Mouse (Mus musculus): Measurements from ENCODE around the gene Vav1. TPM values are rescaled to one million over a fixed set of nuclear protein-coding genes. Genes with fewer than 3 reads are reported as not detected.

The Vav1 gene
- polyA plus RNA-seq, 1 experiment from 2014 or later, result 14.2 TPM

GRCm38 (mm10) chr17:57258191-57258590 lies 20.7 kb upstream of the Vav1 start:
- no peak overlapping the region for H3K9ac ChIP-seq
- H3K4me2 ChIP-seq, result no peak overlapping the region
- no peaks in the 10 kb centered on the region for H3K27me3 ChIP-seq (replicated peaks)
- no peak for ATAC-seq
- H3K9me3 ChIP-seq (replicated peaks), result no peaks in the 10 kb centered on the region
- no peak overlapping the region for H3K4me3 ChIP-seq
- peaks cover 77% of the 10 kb centered on the region for H3K36me3 ChIP-seq
- H3K4me1 ChIP-seq, result peaks cover 7% of the 10 kb centered on the region
- H3K27ac ChIP-seq, result no peak overlapping the region
- WGBS (ENCODE audit: insufficient replicate concordance), result 82% methylated on average over 3 of the region's 3 CpGs

GRCm38 (mm10) chr17:57259742-57260141 lies 19.2 kb upstream of the Vav1 start:
- Histone ChIP-seq H3K9ac (no peak overlapping the region), H3K4me1 (peaks cover 21% of the 10 kb centered on the region), H3K4me3 (no peak overlapping the region), H3K36me3 (peaks cover 63% of the 10 kb centered on the region), H3K4me2 (no peak overlapping the region), H3K9me3 (replicated peaks) (no peaks in the 10 kb centered on the region), H3K27ac (no peak overlapping the region), H3K27me3 (replicated peaks) (no peaks in the 10 kb centered on the region)
- 82% methylated on average over 8 of the region's 8 CpGs for WGBS (ENCODE audit: insufficient replicate concordance)
- no peak for ATAC-seq

GRCm38 (mm10) chr17:57260351-57260750 lies 18.5 kb upstream of the Vav1 start:
- H3K36me3 ChIP-seq, result peaks cover 57% of the 10 kb centered on the region
- H3K9me3 ChIP-seq (replicated peaks), result no peaks in the 10 kb centered on the region
- peaks cover 27% of the 10 kb centered on the region for H3K4me1 ChIP-seq
- no peak overlapping the region for H3K9ac ChIP-seq
- ATAC-seq, result no peak
- no peak overlapping the region for H3K27ac ChIP-seq
- no peak overlapping the region for H3K4me2 ChIP-seq
- WGBS (ENCODE audit: insufficient replicate concordance), result 82% methylated on average over 9 of the region's 9 CpGs
- H3K4me3 ChIP-seq, result no peak overlapping the region
- H3K27me3 ChIP-seq (replicated peaks), result no peaks in the 10 kb centered on the region

GRCm38 (mm10) chr17:57261286-57261685 lies 17.6 kb upstream of the Vav1 start:
- no peak overlapping the region for H3K9ac ChIP-seq
- no peak for ATAC-seq
- H3K27ac ChIP-seq, result no peak overlapping the region
- no peak overlapping the region for H3K4me3 ChIP-seq
- no peaks in the 10 kb centered on the region for H3K9me3 ChIP-seq (replicated peaks)
- H3K4me1 ChIP-seq, result peaks cover 30% of the 10 kb centered on the region
- H3K27me3 ChIP-seq (replicated peaks), result no peaks in the 10 kb centered on the region
- H3K36me3 ChIP-seq, result peaks cover 49% of the 10 kb centered on the region
- no peak overlapping the region for H3K4me2 ChIP-seq
- WGBS (ENCODE audit: insufficient replicate concordance), result 84% methylated on average over 4 of the region's 4 CpGs

GRCm38 (mm10) chr17:57261796-57262195 lies 17.1 kb upstream of the Vav1 start:
- no peaks in the 10 kb centered on the region for H3K9me3 ChIP-seq (replicated peaks)
- ATAC-seq, result no peak
- H3K27me3 ChIP-seq (replicated peaks), result no peaks in the 10 kb centered on the region
- 0% methylated on average over 1 of the region's 1 CpGs for WGBS (ENCODE audit: insufficient replicate concordance)
- no peak overlapping the region for H3K27ac ChIP-seq
- H3K36me3 ChIP-seq, result peaks cover 44% of the 10 kb centered on the region
- H3K4me2 ChIP-seq, result no peak overlapping the region
- no peak overlapping the region for H3K4me3 ChIP-seq
- H3K4me1 ChIP-seq, result peaks cover 30% of the 10 kb centered on the region
- no peak overlapping the region for H3K9ac ChIP-seq

GRCm38 (mm10) chr17:57262901-57263550 lies 15.9 kb upstream of the Vav1 start:
- peaks cover 30% of the 10 kb centered on the region for H3K4me1 ChIP-seq
- H3K9me3 ChIP-seq (replicated peaks), result no peaks in the 10 kb centered on the region
- H3K36me3 ChIP-seq, result peaks cover 34% of the 10 kb centered on the region
- ATAC-seq, result no peak
- WGBS (ENCODE audit: insufficient replicate concordance), result 81% methylated on average over 17 of the region's 17 CpGs
- H3K27me3 ChIP-seq (replicated peaks), result no peaks in the 10 kb centered on the region
- no peak overlapping the region for H3K4me2 ChIP-seq
- no peak overlapping the region for H3K27ac ChIP-seq
- H3K4me3 ChIP-seq, result no peak overlapping the region
- H3K9ac ChIP-seq, result no peak overlapping the region

GRCm38 (mm10) chr17:57264164-57264563 lies 14.7 kb upstream of the Vav1 start:
- Histone ChIP-seq H3K9ac (no peak overlapping the region), H3K4me2 (0 out of 2 replicates have a peak overlapping the region, but pooled peaks have one; percentile 45), H3K4me1 (peaks cover 30% of the 10 kb centered on the region), H3K4me3 (no peak overlapping the region), H3K9me3 (replicated peaks) (no peaks in the 10 kb centered on the region), H3K36me3 (peaks cover 29% of the 10 kb centered on the region), H3K27me3 (replicated peaks) (no peaks in the 10 kb centered on the region), H3K27ac (no peak overlapping the region)
- ATAC-seq, result peak; percentile 41
- 35% methylated on average over 2 of the region's 2 CpGs for WGBS (ENCODE audit: insufficient replicate concordance)

- Histone ChIP-seq H3K36me3 (peaks cover 29% of the 10 kb centered on the region), H3K4me3 (no peak overlapping the region), H3K9ac (no peak overlapping the region), H3K9me3 (replicated peaks) (no peaks in the 10 kb centered on the region), H3K4me2 (peak overlapping the region; percentile 45), H3K27ac (no peak overlapping the region), H3K27me3 (replicated peaks) (no peaks in the 10 kb centered on the region), H3K4me1 (peaks cover 30% of the 10 kb centered on the region)
- peak; percentile 84 for ATAC-seq
- WGBS (ENCODE audit: insufficient replicate concordance), result 32% methylated on average over 21 of the region's 22 CpGs
Observed at GRCm38 (mm10) chr17:57264972-57265945, 13.6 kb upstream of the Vav1 start.

GRCm38 (mm10) chr17:57267556-57268126 lies 11.3 kb upstream of the Vav1 start:
- Histone ChIP-seq H3K27ac (no peak overlapping the region), H3K9ac (no peak overlapping the region), H3K27me3 (replicated peaks) (peaks cover 18% of the 10 kb centered on the region), H3K4me1 (peaks cover 23% of the 10 kb centered on the region), H3K9me3 (replicated peaks) (no peaks in the 10 kb centered on the region), H3K4me2 (no peak overlapping the region), H3K36me3 (peaks cover 5% of the 10 kb centered on the region; the same call in 1 of the 2 replicates), H3K4me3 (no peak overlapping the region)
- WGBS (ENCODE audit: insufficient replicate concordance), result 72% methylated on average over 6 of the region's 6 CpGs
- ATAC-seq, result no peak

GRCm38 (mm10) chr17:57271301-57271700 lies 7.6 kb upstream of the Vav1 start:
- Histone ChIP-seq H3K36me3 (no peaks in the 10 kb centered on the region), H3K9me3 (replicated peaks) (no peaks in the 10 kb centered on the region), H3K27me3 (replicated peaks) (peaks cover 55% of the 10 kb centered on the region), H3K4me3 (no peak overlapping the region), H3K4me1 (peaks cover 18% of the 10 kb centered on the region), H3K4me2 (no peak overlapping the region), H3K9ac (no peak overlapping the region), H3K27ac (no peak overlapping the region)
- 57% methylated on average over 9 of the region's 9 CpGs for WGBS (ENCODE audit: insufficient replicate concordance)
- no peak for ATAC-seq

- WGBS (ENCODE audit: insufficient replicate concordance), result 23% methylated on average over 6 of the region's 7 CpGs
- Histone ChIP-seq H3K27me3 (replicated peaks) (peaks cover 57% of the 10 kb centered on the region), H3K27ac (no peak overlapping the region), H3K36me3 (no peaks in the 10 kb centered on the region), H3K4me1 (peaks cover 33% of the 10 kb centered on the region), H3K4me2 (no peak overlapping the region), H3K9ac (no peak overlapping the region), H3K9me3 (replicated peaks) (no peaks in the 10 kb centered on the region), H3K4me3 (no peak overlapping the region)
- ATAC-seq, result no peak
Observed at GRCm38 (mm10) chr17:57273846-57274245, 5.1 kb upstream of the Vav1 start.

GRCm38 (mm10) chr17:57274686-57275085 lies 4.2 kb upstream of the Vav1 start:
- peak overlapping the region; percentile 51 for H3K4me3 ChIP-seq
- peak overlapping the region; percentile 81 for H3K4me2 ChIP-seq
- peaks cover 62% of the 10 kb centered on the region for H3K27me3 ChIP-seq (replicated peaks)
- H3K36me3 ChIP-seq, result no peaks in the 10 kb centered on the region
- no peak overlapping the region for H3K27ac ChIP-seq
- H3K9me3 ChIP-seq (replicated peaks), result no peaks in the 10 kb centered on the region
- ATAC-seq, result no peak
- H3K4me1 ChIP-seq, result peaks cover 41% of the 10 kb centered on the region
- peak overlapping the region; percentile 27; the same call in 1 of the 2 replicates for H3K9ac ChIP-seq
- WGBS (ENCODE audit: insufficient replicate concordance), result 7% methylated on average over 15 of the region's 15 CpGs

Measured in liver, embryonic 12.5 days (tissue).